Mouse (Mus musculus) heart, embryonic 13.5 days (tissue): ENCODE results near the gene Mxi1. TPM values are rescaled to one million over a fixed set of nuclear protein-coding genes. Genes with fewer than 3 reads are reported as not detected.

Experiments used
- ATAC-seq: fragments of 200-750 bp; cut with Nextera tagmentation; 2 replicates; pipeline ENCODE4 v1.8.0; 2017; ENCODE audit warnings: moderate TSS enrichment; ENCODE audit not compliant: insufficient number of reproducible peaks, low FRiP score, low TSS enrichment; ENCODE audit errors: extremely low read depth
- H3K27ac ChIP-seq: fragments of 300-500 bp; sonication (generic); replicated peaks from 2 replicates; pipeline ENCODE4 v1.5.1; 2015; ENCODE audit warnings: moderate library complexity, mild to moderate bottlenecking, inconsistent platforms
- H3K27me3 ChIP-seq: fragments of 300-500 bp; sonication (generic); replicated peaks from 2 replicates; pipeline ENCODE4 v1.6.1; 2015; ENCODE audit warnings: mild to moderate bottlenecking, inconsistent platforms
- H3K36me3 ChIP-seq: fragments of 300-500 bp; sonication (generic); 2 replicates; pipeline ENCODE4 v1.6.1; 2015; ENCODE audit warnings: mild to moderate bottlenecking, inconsistent platforms
- H3K4me1 ChIP-seq: fragments of 300-500 bp; sonication (generic); 2 replicates; pipeline ENCODE4 v1.6.1; 2015; ENCODE audit warnings: inconsistent platforms
- H3K4me2 ChIP-seq: fragments of 300-500 bp; sonication (generic); 2 replicates; pipeline ENCODE4 v1.6.1; 2015; ENCODE audit warnings: inconsistent platforms, mild to moderate bottlenecking, moderate library complexity
- H3K4me3 ChIP-seq: fragments of 300-500 bp; sonication (generic); 2 replicates; pipeline ENCODE4 v1.5.1; 2015; ENCODE audit warnings: moderate library complexity, mild to moderate bottlenecking, inconsistent platforms
- H3K9ac ChIP-seq: fragments of 300-500 bp; sonication (generic); 2 replicates; pipeline ENCODE4 v1.6.1; 2015; ENCODE audit warnings: inconsistent platforms, mild to moderate bottlenecking, moderate library complexity
- H3K9me3 ChIP-seq: fragments of 300-500 bp; sonication (generic); 2 replicates; pipeline ENCODE4 v1.6.1; 2016; ENCODE audit warnings: inconsistent platforms
- WGBS: fragments of 180-500 bp; shearing (Covaris S2); methylation state at CpG from one replicate; pipeline ENCODE4 v1.1.7; 2015; ENCODE audit warnings: mixed read lengths; 5-methylcytosine and 5-hydroxymethylcytosine counted together
- polyA plus RNA-seq: library from polyadenylated mRNA; unstranded; fragments of >200 nt; fragmentation: Nextera tagmentation; extraction: Ambion mirVana; gene quantifications from 2 replicates; pipeline ENCODE4 v1.2.1, GENCODE M21; 2015

The Mxi1 gene
- polyA plus RNA-seq, 1 experiment from 2014 or later = 31.8 TPM

DNA sequence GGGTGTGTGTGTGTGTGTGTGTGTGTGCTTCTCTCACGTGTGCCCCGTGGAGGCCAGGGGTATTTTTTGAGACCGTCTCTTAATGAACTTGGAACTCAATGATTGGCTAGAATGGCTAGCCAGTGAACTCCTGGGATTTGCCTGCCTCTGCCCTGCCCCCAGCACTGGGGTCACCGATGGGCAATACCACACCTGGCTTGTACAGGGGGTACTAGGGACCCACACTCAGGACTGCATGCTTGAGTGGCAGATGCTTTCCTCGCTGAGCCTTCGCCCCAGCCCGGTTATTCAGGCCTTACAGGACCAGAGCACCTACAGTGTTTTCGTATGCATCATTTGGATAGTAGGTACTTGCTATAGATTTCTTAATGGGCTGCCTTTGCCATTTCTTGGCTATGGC is 5.8 kb downstream of the Mxi1 start:
- no peak overlapping the region for H3K27ac ChIP-seq
- H3K4me2 ChIP-seq = no peak overlapping the region
- no peak for ATAC-seq
- no peaks in the 10 kb centered on the region for H3K9me3 ChIP-seq
- H3K4me1 ChIP-seq = peaks cover 40% of the 10 kb centered on the region
- H3K27me3 ChIP-seq = no peaks in the 10 kb centered on the region
- 85% methylated on average over 8 of the region's 8 CpGs for WGBS
- no peaks in the 10 kb centered on the region for H3K36me3 ChIP-seq
- no peak overlapping the region for H3K9ac ChIP-seq
- H3K4me3 ChIP-seq = no peak overlapping the region

GRCm38 (mm10) chr19:53316963-53317362 is 6.6 kb downstream of the Mxi1 start:
- H3K4me3 ChIP-seq = no peak overlapping the region
- 85% methylated on average over 6 of the region's 6 CpGs for WGBS
- no peak overlapping the region for H3K9ac ChIP-seq
- H3K27me3 ChIP-seq = no peaks in the 10 kb centered on the region
- no peaks in the 10 kb centered on the region for H3K9me3 ChIP-seq
- H3K4me1 ChIP-seq = peaks cover 49% of the 10 kb centered on the region
- no peaks in the 10 kb centered on the region for H3K36me3 ChIP-seq
- no peak overlapping the region for H3K27ac ChIP-seq
- no peak overlapping the region for H3K4me2 ChIP-seq
- no peak for ATAC-seq

DNA sequence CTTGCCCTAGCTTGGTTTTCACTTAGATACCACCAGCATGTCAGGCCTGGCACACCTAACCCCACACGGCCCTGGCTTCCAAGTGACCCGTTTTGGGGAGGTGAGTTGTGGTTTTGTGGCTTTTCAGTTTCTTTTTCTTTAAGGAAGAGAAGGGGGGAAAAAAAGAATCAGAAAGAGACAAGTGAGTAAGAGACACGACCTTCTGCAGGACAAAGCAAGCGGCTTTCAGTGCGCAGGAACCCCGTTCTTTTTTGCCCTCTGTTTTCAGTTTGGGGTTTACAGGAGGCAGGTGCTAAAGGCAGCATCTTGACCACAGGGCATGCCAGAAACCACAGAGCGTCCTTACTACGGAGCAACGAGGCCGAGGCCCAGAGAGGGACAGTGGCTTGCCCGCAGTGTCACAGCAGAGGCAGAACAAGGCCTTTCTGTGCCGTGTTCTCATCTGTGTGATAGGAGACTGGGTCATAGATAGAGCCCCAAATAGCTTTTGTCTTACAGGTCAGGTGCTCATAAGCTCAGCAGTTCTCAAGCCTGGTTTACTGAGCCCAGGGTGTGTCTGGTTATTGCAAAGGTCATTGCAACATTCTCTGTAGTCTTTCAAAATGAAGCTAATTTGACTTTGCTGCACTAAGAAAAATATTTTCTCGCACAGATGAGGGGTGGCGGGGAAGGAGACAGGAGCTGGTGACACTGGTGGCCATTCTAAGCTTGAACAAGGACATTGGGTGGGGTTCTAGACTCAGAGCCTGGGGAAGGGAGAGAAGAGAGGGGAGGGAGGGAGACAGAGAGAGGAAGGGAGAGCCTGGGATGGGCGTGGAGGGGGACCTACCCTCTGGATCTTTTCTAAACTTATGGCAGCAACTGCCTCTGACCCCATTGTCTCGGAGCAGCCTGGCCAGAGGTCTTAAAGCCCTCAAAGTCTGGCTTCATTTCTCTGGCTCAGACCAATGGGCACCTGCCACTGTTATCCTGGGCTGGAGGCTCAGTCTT is 8.1 kb downstream of the Mxi1 start:
- no peak for ATAC-seq
- Histone ChIP-seq H3K4me3 (no peak overlapping the region), H3K9ac (peak overlapping the region; percentile 15; the same call in 1 of the 2 replicates), H3K27ac (0 out of 2 replicates have a peak overlapping the region, but pooled peaks have one; percentile 5), H3K4me2 (no peak overlapping the region), H3K27me3 (no peaks in the 10 kb centered on the region), H3K36me3 (no peaks in the 10 kb centered on the region), H3K9me3 (no peaks in the 10 kb centered on the region), H3K4me1 (peaks cover 49% of the 10 kb centered on the region)
- WGBS = 71% methylated on average over 16 of the region's 16 CpGs

DNA sequence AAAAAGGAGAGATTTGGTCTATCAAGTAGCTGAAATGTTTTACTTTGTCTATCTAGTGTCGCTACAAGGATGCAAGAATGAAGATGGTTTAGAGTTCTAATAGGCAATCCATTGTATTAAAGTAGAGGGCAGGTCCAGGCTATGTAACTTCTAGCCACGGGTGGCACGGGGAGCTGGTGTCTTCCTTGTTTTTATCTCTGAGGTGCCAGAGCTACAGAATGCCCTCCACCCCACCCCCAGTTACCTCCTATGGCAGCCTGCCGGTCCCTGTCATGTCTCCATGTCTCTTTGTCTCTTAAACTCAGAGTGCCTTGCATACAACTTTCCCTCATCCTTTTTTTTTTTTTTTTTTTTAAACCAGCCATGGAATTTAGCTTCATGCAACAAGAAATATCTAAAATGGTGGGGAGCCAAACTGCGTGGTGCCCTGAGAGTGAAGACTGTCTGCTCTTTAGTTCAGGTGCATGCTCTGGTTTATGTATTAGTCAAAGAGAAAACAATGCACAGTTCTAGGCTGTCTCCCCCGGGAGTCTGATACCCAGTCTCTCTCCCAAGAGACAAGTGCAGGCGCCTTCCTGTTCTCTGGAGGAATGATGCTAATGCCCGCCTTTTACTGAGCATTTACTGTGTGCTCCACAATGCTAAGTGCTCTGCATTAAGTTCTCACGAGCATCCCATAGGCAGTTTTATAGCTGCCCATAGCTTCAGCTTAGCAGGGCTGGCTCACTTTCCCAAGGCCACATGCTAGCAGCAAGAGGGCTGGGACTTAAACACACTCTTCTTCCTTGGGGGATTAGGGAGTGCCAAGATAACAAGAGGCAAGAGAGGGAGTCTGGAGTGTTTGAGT is 10.2 kb downstream of the Mxi1 start:
- peak overlapping the region; percentile 42 for H3K27ac ChIP-seq
- H3K4me1 ChIP-seq = peaks cover 53% of the 10 kb centered on the region
- H3K27me3 ChIP-seq = no peaks in the 10 kb centered on the region
- no peaks in the 10 kb centered on the region for H3K36me3 ChIP-seq
- no peak for ATAC-seq
- H3K9me3 ChIP-seq = no peaks in the 10 kb centered on the region
- H3K4me2 ChIP-seq = no peak overlapping the region
- 60% methylated on average over 9 of the region's 9 CpGs for WGBS
- H3K9ac ChIP-seq = no peak overlapping the region; the same call in 1 of the 2 replicates
- H3K4me3 ChIP-seq = no peak overlapping the region

- WGBS = 66% methylated on average over 10 of the region's 10 CpGs
Observed at GRCm38 (mm10) chr19:53321273-53321672, 11.0 kb downstream of the Mxi1 start.

GRCm38 (mm10) chr19:53322438-53323048 is 12.2 kb downstream of the Mxi1 start:
- ATAC-seq = no peak
- no peaks in the 10 kb centered on the region for H3K27me3 ChIP-seq
- H3K9me3 ChIP-seq = no peaks in the 10 kb centered on the region
- no peak overlapping the region for H3K9ac ChIP-seq
- H3K4me1 ChIP-seq = peaks cover 64% of the 10 kb centered on the region
- H3K4me3 ChIP-seq = no peak overlapping the region
- WGBS = 89% methylated on average over 12 of the region's 12 CpGs
- H3K36me3 ChIP-seq = no peaks in the 10 kb centered on the region
- no peak overlapping the region for H3K4me2 ChIP-seq
- H3K27ac ChIP-seq = no peak overlapping the region

More at GRCm38 (mm10) chr19:53321273-53321672, 11.0 kb downstream of the Mxi1 start:
- Histone ChIP-seq H3K4me2 (0 out of 2 replicates have a peak overlapping the region, but pooled peaks have one; percentile 7), H3K4me1 (peaks cover 58% of the 10 kb centered on the region), H3K9ac (peak overlapping the region; percentile 24; the same call in 1 of the 2 replicates), H3K27me3 (no peaks in the 10 kb centered on the region), H3K9me3 (no peaks in the 10 kb centered on the region), H3K4me3 (no peak overlapping the region), H3K27ac (peak overlapping the region; percentile 42; the same call in 1 of the 2 replicates), H3K36me3 (no peaks in the 10 kb centered on the region)
- no peak for ATAC-seq

- H3K4me3 ChIP-seq = peak overlapping the region; percentile 53
- no peaks in the 10 kb centered on the region for H3K27me3 ChIP-seq
- no peaks in the 10 kb centered on the region for H3K9me3 ChIP-seq
- H3K4me1 ChIP-seq = peaks cover 61% of the 10 kb centered on the region
- no peaks in the 10 kb centered on the region for H3K36me3 ChIP-seq
- H3K4me2 ChIP-seq = peak overlapping the region; percentile 80
- H3K27ac ChIP-seq = peak overlapping the region; percentile 93
- peak overlapping the region; percentile 88 for H3K9ac ChIP-seq
- 53% methylated on average over 6 of the region's 6 CpGs for WGBS
- no peak for ATAC-seq
Observed at GRCm38 (mm10) chr19:53324866-53325265, 14.5 kb downstream of the Mxi1 start.

DNA sequence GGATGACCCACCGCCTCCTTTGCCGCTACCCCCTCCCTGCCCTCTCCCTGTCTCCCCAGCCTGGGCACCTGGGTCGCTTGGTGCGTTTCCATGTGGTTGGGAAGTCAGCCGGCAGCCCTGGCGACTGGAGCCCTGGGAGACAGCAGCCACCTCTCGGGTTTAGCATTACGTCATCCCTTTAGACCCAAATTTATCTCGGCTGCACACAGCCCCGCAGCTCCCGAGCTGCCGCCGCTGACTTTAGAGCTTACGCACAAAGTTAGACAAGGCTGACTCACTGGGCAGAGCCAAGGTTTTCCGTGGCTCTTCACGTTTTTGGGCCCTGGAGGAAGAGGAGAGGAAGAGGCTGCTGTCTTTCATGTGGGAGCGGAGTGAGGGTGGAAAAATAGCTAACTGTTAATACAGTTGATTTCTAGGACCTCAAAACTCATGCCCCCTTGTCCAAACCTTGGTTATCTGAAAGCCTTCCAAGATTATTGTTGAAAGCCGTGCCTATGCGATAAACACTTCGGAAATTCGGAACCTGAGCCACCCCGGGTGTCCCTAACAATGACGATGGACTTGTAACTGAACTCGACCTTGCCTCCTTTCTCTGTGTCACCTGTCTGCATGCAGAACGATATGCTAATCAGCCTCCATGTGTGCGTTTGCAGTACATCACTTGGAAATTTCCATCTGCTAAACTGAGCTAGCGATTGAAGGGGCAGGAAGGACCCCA is 15.4 kb downstream of the Mxi1 start:
- peak; percentile 60 for ATAC-seq
- Histone ChIP-seq H3K4me1 (peaks cover 58% of the 10 kb centered on the region), H3K4me2 (peak overlapping the region; percentile 80), H3K4me3 (peak overlapping the region; percentile 53), H3K36me3 (no peaks in the 10 kb centered on the region), H3K9ac (peak overlapping the region; percentile 88), H3K9me3 (no peaks in the 10 kb centered on the region), H3K27me3 (no peaks in the 10 kb centered on the region), H3K27ac (peak overlapping the region; percentile 93)
- WGBS = 3% methylated on average over 27 of the region's 27 CpGs

DNA sequence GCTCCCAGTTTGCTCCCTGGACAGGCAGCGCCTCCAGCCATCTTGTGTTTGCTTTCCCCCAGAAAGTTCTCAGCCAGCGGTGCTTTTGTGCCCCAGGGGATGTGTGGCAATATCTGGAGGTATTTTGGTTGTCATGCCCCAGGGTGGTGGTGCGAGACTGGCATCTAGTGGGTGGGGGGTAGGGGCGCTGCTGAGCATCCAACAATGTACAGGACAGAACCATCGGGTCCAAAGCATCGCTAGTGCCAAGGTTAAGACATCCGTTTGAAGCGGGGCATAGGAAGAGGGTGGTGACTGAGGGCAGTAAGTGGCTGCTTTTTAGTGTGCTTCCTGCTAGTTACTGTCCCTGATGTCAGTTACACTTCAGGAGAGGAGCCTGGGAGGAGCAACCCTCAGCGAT is 17.8 kb downstream of the Mxi1 start:
- Histone ChIP-seq H3K27me3 (no peaks in the 10 kb centered on the region), H3K4me1 (peaks cover 49% of the 10 kb centered on the region), H3K27ac (peak overlapping the region; percentile 42; the same call in 1 of the 2 replicates), H3K9ac (no peak overlapping the region), H3K36me3 (peaks cover 18% of the 10 kb centered on the region), H3K9me3 (no peaks in the 10 kb centered on the region), H3K4me2 (peak overlapping the region; percentile 57), H3K4me3 (no peak overlapping the region)
- ATAC-seq = no peak
- WGBS = 68% methylated on average over 9 of the region's 9 CpGs

GRCm38 (mm10) chr19:53329221-53329991 is 19.1 kb downstream of the Mxi1 start:
- Histone ChIP-seq H3K4me2 (peak overlapping the region; percentile 92), H3K27ac (peak overlapping the region; percentile 86), H3K4me1 (peaks cover 44% of the 10 kb centered on the region), H3K9ac (peak overlapping the region; percentile 90), H3K4me3 (peak overlapping the region; percentile 94), H3K36me3 (peaks cover 25% of the 10 kb centered on the region), H3K27me3 (no peaks in the 10 kb centered on the region), H3K9me3 (no peaks in the 10 kb centered on the region)
- under 1% methylated on average over 82 of the region's 106 CpGs for WGBS
- peak; percentile 83 for ATAC-seq
